Mouse (Mus musculus) forebrain, embryonic 15.5 days (tissue): ENCODE measurements at regions not wholly inside any gene's neighbourhood (a gene's known extent, or its start where the extent isn't known, plus 50 kb on each side); places are given as distances from the start of the nearest gene placed in this dataset.

Source experiments
- ATAC-seq: fragments of 200-750 bp; cut with Nextera tagmentation; replicated peaks from 2 replicates; pipeline ENCODE4 v1.8.0; 2017; ENCODE audit warnings: mild to moderate bottlenecking, moderate TSS enrichment, moderate library complexity
- H3K27ac ChIP-seq: fragments of 300-500 bp; sonication (generic); replicated peaks from 2 replicates; pipeline ENCODE4 v1.5.1; 2015; ENCODE audit warnings: mild to moderate bottlenecking, inconsistent platforms
- H3K27me3 ChIP-seq: fragments of 300-500 bp; sonication (generic); 2 replicates; pipeline ENCODE4 v1.6.1; 2015; ENCODE audit warnings: inconsistent platforms
- H3K36me3 ChIP-seq: fragments of 300-500 bp; sonication (generic); 2 replicates; pipeline ENCODE4 v1.6.1; 2015; ENCODE audit warnings: mild to moderate bottlenecking, inconsistent platforms
- H3K4me1 ChIP-seq: fragments of 300-500 bp; sonication (generic); 2 replicates; pipeline ENCODE4 v1.6.1; 2015; ENCODE audit warnings: inconsistent platforms
- H3K4me2 ChIP-seq: fragments of 300-500 bp; sonication (generic); replicated peaks from 2 replicates; pipeline ENCODE4 v1.6.1; 2015; ENCODE audit warnings: mild to moderate bottlenecking, inconsistent platforms
- H3K4me3 ChIP-seq: fragments of 300-500 bp; sonication (generic); 2 replicates; pipeline ENCODE4 v1.5.1; 2015; ENCODE audit warnings: mild to moderate bottlenecking, inconsistent platforms
- H3K9ac ChIP-seq: fragments of 300-500 bp; sonication (generic); replicated peaks from 2 replicates; pipeline ENCODE4 v1.6.1; 2015; ENCODE audit warnings: mild to moderate bottlenecking, inconsistent platforms
- H3K9me3 ChIP-seq: fragments of 300-500 bp; sonication (generic); 2 replicates; pipeline ENCODE4 v1.6.1; 2016; ENCODE audit warnings: inconsistent platforms
- WGBS: fragments of 180-500 bp; shearing (Covaris S2); methylation state at CpG from one replicate; pipeline ENCODE4 v1.1.7; 2015; ENCODE audit warnings: mixed read lengths; 5-methylcytosine and 5-hydroxymethylcytosine counted together

GRCm38 (mm10) chr15:36336857-36337256, 670.7 kb downstream of the Zfp706 start:
- H3K9ac ChIP-seq = no peak overlapping the region
- 64% methylated on average over 2 of the region's 2 CpGs for WGBS
- no peaks in the 10 kb centered on the region for H3K27me3 ChIP-seq
- no peaks in the 10 kb centered on the region for H3K36me3 ChIP-seq
- ATAC-seq = no peak
- no peak overlapping the region for H3K4me2 ChIP-seq
- H3K4me1 ChIP-seq = no peaks in the 10 kb centered on the region
- no peaks in the 10 kb centered on the region for H3K9me3 ChIP-seq
- no peak overlapping the region for H3K27ac ChIP-seq
- no peak overlapping the region for H3K4me3 ChIP-seq

- 79% methylated on average over 2 of the region's 2 CpGs for WGBS
- no peaks in the 10 kb centered on the region for H3K9me3 ChIP-seq
- no peak for ATAC-seq
- H3K9ac ChIP-seq = no peak overlapping the region
- H3K27ac ChIP-seq = no peak overlapping the region
- H3K4me1 ChIP-seq = no peaks in the 10 kb centered on the region
- no peak overlapping the region for H3K4me3 ChIP-seq
- H3K4me2 ChIP-seq = no peak overlapping the region
- no peaks in the 10 kb centered on the region for H3K36me3 ChIP-seq
- no peaks in the 10 kb centered on the region for H3K27me3 ChIP-seq
Measured at GRCm38 (mm10) chr15:36335116-36335515, 672.5 kb downstream of the Zfp706 start.

GRCm38 (mm10) chr15:36334436-36335113, 673.0 kb downstream of the Zfp706 start:
- no peaks in the 10 kb centered on the region for H3K9me3 ChIP-seq
- H3K4me2 ChIP-seq = no peak overlapping the region
- WGBS = 85% methylated on average over 9 of the region's 9 CpGs
- no peak overlapping the region for H3K4me3 ChIP-seq
- ATAC-seq = no peak
- no peaks in the 10 kb centered on the region for H3K4me1 ChIP-seq
- H3K36me3 ChIP-seq = no peaks in the 10 kb centered on the region
- H3K9ac ChIP-seq = no peak overlapping the region
- H3K27me3 ChIP-seq = no peaks in the 10 kb centered on the region
- no peak overlapping the region for H3K27ac ChIP-seq

- Histone ChIP-seq H3K4me2 (no peak overlapping the region), H3K9me3 (no peaks in the 10 kb centered on the region), H3K9ac (no peak overlapping the region), H3K27me3 (no peaks in the 10 kb centered on the region), H3K36me3 (no peaks in the 10 kb centered on the region), H3K27ac (no peak overlapping the region), H3K4me1 (no peaks in the 10 kb centered on the region), H3K4me3 (no peak overlapping the region)
- ATAC-seq = no peak
- 83% methylated on average over 1 of the region's 1 CpGs for WGBS
Measured at GRCm38 (mm10) chr15:36333857-36334256, 673.7 kb downstream of the Zfp706 start.

- Histone ChIP-seq H3K4me2 (no peak overlapping the region), H3K4me1 (no peaks in the 10 kb centered on the region), H3K4me3 (no peak overlapping the region), H3K27ac (no peak overlapping the region), H3K36me3 (no peaks in the 10 kb centered on the region), H3K9me3 (no peaks in the 10 kb centered on the region), H3K27me3 (no peaks in the 10 kb centered on the region), H3K9ac (no peak overlapping the region)
- WGBS = 80% methylated on average over 3 of the region's 3 CpGs
- no peak for ATAC-seq
Measured at GRCm38 (mm10) chr15:36333265-36333664, 674.3 kb downstream of the Zfp706 start.
